Mouse (Mus musculus) 416B (cell line): Measurements from ENCODE around the gene Slu7.

Experiments
- DNase-seq: peaks from one replicate; pipeline ENCODE4 v3.0.0; 2011; ENCODE audit warnings: low read depth

Gene Slu7

DNA sequence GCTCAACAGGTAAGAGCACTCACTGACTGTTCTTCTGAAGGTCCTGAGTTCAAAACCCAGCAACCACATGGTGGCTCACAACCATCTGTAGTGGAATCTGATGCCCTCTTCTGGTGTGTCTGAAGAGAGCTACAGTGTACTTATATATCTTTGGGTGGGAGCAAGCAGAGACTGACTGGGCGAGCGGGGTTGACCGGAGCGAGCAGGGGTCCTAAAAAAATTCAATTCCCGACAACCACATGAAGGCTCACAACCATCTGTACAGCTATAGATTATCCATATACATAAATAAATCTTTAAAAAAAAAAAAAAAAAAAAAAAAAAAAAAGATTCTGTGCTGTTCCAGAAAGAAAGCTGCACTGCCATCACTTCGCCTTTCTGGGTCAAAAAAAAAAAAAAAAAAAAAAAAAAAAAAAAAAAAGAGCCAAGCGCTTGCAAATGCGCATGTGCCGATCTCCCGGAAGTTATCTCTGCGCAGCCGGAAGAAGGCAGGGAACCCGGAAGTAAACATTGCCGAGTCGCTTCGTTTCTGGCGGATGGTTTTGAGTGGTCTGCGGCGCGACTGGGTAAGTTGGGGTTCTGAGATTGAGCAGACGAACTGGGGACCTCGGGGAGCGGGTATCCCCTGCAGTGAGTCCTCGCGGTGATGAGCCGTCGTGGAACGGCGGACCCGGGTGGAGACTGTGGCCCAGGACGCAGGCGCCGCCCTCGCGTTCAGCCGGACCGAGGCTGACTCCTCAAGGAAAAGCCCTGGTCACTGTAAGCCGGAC lies at the start of gene Slu7:
Gene Slu7 (plus strand): TSS at position 491 of the 770 bp plus-strand sequence.
- DNase-seq, result peak; percentile 90

DNA sequence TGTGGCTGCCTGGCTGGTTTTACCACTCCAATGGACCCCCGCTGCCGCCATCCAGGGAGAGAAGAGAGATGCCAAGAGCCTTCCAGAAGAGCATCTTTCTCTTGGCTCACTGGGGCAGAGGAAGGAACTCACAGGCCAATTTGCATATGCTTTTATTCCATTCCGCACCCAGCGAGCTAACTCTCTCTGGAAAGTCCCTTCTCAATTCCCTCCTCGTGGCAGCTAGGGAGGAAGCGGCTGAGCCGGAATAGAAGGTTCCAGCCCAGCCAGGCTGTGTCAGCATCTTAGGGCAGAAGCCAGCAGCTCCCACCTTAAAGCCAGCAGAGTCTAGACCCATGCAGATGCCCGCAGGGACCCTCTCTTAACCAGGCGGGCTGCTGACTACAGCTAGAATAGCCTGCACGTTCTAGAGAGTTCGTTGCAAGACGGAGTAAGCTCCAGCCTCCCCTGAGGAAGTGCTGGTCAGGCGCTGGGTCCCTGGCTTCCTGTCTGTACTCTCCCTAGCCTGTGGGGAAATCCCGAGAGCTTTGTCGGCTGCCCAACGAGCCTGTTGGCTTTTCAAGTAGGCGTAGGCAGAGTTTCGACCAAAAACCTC lies 48.4 kb upstream of the Slu7 start:
- peak; percentile 85 for DNase-seq

DNA sequence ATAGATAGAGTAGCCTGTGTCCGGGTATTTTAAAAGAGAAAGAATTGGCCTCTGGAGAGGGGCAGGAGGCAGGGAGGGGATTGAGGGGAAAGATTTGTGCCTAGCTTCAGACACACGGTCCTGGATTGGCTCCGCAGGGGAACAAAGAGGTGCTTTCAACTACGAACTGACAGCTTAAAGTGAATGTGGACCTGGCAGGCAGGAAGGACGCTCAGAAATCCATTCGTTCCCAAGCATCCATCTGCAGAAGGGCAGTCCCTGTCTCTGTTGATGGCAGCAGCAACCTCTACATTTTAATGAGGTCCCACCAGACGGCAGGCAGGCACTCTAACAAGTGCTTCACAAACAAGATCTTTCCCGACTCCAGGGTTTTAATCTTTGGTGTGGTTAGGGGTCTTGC lies 47.8 kb upstream of the Slu7 start:
- no peak for DNase-seq

DNA sequence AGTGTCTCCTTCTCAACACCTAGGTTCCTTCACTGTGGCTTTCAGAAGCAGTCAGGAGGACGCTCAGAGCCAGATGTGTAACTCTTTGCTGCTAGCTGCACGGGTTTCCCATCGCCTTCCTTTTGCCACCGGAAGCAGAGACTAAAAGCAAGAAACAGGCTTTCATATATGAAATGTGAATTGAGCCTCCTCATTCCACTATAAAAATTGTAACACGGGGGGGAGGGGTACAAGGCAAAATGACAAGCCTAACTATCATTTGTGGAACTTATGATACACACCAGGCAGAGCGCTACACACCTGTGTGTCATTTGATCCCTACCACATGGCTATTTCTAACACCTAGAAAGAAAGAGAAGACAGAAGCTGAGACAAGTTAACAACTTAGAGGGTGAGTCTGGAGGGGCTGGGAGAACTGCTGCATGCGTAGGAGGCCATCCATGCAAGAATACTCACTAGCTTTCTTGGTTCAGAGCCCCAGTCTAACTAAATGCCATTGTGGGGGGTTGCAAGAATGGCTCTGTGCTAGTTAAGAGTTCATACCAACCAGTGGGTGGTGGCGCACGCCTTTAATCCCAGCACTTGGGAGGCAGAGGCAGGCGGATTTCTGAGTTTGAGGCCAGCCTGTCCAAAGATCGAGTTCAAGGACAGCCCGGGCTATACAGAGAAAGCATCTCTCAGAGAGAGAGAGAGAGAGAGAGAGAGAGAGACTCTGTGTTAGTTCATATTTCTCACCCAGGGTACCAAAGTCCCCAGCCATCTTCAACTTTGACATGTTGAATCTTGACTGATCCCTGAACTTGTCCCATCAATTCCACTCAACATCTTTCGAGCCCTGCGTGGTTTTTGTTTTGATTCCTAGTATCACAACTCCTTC lies 46.3 kb upstream of the Slu7 start:
- no peak for DNase-seq

DNA sequence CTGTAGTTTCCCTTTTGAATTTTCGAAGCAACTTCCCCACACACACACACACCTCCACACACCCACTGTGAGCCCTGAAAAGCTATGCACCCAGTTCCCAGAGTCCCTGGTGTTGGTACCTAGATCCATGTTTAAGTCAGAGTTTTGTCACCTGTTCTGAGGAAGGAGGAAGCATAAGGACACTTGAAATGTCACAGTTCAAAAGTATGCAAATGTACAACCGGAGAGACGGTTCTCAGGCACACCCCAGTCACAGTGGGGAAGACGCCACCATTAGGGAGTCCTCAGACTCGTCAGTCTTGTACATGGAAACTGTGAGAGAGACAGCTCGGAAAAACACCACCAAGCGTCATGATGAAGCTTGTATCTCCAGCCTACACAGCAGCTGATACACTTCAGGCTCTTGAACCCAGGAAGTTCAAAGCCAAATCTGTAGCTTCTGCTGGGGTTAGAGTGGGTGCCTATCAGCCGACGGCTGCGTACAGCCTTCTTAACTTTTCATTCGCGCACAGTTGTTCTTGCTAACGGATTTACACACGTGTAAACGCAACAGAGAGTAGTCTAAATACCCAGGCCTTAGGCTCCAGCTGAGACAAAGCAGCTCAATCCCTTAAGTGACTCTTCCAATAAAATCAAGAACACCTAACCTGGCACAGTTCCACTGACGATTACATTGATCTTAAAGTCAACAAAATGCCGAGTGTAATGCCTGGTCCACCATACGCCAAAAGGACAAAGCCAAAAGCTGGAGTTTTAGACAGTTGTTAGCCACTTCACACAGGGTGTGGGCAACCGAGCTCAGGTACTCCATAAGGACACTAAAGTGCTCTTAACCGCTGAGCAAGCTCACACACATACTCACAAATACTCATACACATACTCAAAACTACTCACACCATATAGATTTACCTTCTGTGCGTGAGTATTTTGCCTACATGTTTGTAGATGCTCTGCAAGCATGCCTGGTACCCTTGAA lies 45.1 kb upstream of the Slu7 start:
- no peak for DNase-seq

DNA sequence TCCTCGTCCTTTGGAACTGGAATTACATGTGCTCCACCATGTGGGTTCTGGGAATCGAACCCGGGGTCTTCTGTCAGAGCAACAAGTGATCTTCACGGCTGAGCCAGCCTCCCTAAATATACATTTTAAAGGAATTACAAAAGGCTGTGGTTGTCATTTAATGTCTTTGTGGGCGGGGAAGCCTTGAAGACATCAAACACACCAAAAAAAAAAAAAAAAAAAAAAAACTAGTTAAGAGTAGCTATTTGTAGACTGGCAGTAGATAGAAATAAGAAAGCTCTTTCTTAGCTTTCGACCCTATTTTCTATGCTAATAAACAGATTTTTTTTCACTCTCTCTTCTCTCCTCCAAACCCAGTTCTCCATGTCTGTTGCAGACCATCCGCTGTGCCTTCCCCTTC lies 44.4 kb upstream of the Slu7 start:
- DNase-seq, result no peak

DNA sequence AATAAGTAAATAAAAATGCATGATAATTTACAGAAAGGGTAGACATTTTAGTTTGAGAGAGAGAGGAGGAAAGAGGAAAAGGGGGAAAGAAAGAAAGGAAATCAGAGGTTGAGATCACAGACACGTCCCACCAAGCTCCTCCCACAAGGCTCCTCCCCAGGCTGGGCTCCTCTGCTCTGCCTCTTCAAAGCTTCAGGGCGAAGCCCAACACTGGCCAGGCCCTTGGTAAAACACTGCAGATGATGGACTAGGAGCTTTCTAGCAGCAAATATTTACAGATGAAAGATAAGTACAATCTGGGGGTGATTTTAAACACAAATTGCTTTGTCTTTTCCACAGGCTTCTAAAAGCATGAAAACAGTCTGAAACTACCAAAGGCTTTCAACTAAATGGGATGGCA lies 40.8 kb upstream of the Slu7 start:
- no peak for DNase-seq

DNA sequence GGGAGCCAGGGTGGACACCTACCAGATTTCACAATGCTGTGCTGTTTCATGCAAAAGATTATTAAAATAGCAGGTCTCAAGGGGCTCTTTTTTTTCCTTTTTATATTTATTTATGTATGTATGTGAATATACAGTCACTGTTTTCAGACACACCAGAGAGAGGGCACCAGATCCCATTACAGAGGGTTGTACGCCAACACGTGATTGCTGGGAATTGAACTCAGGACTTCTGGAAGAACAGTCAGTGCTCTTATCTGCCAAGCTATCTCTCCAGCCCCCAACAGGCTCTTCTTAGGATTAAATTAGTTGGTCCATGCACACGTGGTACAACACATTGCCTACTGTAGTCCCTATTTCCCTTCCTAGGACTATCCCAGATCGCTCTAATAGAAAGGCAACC lies 40.2 kb upstream of the Slu7 start:
- DNase-seq, result no peak

DNA sequence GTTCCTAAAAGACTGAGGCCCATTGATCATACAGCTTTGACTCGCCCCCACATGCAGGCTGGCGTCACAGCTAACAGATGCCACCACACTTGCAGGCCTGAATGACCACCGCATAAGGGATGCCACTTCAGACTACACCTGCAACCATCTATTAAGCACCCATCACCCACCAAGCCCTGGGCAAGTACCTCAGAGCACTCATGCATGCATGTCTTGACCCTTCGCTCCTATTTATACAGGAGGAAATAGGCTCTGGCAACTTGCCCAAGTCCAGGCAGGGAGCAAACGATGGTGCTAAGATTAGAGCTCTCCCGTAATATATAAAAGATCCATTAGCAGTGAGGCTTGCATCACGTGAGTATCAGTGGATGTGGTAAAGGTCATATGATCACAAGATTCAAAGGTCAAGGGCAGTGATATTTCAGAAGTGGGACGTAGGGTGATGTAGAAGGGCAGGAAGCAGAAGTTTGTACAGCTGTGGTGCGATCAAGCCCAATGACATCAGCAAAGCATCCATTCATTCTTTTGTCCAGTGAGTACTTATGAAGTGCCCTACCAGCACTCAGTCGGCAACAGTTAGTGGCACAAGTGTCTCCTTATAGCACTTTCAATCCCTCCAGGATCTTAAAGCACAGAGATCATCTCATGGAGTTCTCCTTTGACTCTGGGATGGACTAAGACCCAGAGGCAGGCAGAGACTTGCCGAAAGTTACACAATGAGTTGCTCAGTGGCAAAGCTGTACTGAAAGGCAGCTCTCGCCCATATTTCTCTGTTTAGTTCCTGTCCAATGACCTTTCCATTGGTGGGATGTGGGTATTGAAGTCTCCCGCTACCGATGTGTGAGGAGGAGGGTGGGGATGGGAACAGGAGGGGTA lies 38.2 kb upstream of the Slu7 start:
- peak; percentile 46 for DNase-seq

DNA sequence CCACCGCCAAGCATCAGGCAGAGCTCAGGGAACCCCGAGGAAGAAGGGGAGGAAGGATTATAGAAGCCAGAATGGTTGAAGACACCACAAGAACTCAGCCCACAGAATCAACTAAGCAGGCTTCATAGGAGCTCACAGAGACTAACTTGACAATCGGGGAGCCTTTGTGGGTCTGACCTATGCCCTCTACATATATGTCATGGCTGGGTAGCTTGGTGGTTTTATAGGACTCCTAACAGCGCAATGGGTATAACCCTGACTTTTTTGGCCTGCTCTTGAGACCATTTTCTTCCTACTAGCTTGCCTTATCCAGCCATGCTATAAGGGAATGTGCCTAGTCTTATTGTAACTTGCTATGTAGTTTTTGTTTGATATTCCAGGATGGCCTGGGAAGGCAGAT lies 37.3 kb upstream of the Slu7 start:
- DNase-seq, result no peak

DNA sequence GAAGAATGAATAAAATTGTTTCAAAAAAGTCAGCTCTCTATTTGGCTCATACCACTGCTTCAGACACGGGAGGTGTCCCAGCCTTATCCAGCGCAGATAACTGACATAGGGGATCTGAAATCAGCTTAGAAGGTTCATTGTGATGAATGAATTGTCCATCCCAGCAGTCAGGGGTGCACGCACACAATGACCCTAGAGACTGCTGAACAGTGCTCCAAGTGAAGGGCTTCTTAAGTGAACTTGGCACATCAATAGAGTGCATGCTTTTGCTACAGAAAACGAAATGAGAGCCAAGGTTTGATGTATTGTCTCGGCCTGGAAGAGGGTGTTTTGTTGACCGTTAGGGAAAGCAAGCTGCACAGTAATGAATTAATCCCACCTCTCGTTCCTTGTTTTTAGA lies 36.9 kb upstream of the Slu7 start:
- no peak for DNase-seq

DNA sequence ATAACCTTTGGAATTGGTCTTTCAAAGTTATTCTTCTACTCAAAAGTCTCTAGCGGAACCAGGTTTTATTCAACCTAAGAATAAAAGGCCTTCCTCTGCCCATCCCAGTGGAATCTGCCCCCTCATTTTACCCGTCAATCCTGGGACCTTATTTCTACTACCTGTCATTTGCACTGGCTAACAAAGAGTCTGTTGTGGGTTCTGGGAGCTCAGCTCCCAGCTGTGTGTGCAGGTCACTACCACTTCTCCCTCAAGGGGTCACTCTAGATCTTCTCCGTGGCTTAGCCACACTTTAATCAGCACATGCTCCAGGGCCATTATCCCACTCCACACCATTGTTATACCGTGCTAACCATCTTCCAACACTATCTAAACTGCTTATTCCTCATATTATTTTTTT lies 34.2 kb upstream of the Slu7 start:
- DNase-seq, result peak; percentile 47

DNA sequence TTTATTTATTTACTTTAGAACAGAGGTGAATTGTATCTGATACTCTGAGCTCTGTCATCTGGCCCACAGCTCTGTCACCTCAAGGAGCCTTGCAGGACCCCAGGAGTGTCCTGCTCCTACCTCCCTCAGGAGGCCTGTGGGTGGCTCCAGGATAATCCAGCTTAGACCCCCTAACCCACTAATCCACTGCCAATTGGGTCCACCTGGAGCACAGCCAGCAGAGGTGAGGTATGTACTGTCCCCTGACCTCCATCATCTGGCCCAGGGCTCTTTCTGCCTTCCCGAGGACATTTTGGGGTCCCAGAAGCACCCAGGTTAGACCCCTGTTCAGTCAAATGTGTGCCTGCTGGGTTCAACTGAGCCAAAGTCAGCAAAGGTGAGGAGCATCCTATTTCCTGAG lies 33.4 kb upstream of the Slu7 start:
- no peak for DNase-seq

DNA sequence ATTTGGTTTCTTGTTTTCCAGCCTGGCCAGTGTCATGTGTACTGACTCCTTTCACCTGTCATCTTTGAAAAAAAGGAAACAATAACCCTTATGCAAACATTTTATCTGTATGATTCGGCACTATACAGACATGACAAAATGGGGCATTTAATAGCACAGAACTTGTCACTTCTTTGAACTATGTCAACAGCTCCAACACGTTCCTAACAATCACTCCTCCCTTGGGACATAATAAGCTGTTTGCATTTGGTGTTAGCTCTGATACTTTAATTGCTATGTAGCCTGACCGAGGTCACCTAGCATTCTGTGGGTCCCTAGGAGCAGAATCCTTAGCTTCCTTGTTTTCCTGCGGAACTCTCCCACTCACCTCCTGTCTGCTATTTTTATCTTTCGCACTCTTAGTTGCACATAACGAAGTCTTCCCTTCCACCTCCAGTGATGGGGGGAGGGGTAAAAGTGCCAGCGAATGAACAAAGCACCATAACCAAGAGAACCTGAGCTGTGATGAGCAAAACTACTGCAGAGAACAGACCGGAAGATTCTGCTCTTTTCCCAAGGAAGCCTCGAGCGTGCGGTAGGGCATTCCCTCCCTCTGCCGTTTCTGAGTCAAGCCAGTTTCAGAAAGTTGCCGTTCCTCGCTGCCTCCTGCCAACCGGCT lies 29.3 kb upstream of the Slu7 start:
- no peak for DNase-seq

DNA sequence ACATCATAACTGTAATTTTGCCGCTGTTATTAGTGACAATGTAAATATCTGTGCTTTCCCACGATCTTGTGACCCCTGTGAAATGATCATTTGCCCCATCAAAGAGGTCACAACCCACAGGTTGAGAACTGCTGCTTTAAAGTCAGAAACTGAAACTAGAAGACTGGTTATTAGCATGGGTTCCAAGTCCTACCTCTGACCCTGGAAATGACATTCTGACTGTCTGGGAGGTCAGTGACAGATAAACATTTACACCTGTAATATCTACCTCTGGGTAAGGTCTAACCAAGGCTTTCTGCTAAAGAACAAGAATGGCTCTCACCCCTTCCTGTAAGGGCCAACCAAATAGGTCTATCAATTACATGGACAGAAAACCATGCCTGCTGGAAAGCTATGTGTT lies 24.7 kb upstream of the Slu7 start:
- DNase-seq, result no peak

DNA sequence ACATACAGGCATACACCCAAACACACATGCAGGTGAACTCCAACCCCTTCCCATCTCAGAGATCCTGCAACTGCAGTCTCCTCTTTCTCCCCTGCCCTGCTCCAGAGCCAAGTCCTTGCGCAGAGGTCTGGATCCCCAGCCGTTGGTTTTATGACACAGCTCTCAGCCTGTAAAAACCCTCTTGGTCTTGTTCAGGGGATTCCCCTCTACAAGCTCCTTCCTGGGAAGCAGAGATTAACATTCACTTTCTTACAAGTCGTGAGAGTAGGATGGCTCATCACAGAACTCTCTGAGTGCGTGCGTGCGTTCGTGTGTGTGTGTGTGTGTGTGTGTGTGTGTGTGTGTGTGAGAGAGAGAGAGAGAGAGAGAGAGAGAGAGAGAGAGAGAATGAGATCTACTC lies 23.3 kb upstream of the Slu7 start:
- no peak for DNase-seq

DNA sequence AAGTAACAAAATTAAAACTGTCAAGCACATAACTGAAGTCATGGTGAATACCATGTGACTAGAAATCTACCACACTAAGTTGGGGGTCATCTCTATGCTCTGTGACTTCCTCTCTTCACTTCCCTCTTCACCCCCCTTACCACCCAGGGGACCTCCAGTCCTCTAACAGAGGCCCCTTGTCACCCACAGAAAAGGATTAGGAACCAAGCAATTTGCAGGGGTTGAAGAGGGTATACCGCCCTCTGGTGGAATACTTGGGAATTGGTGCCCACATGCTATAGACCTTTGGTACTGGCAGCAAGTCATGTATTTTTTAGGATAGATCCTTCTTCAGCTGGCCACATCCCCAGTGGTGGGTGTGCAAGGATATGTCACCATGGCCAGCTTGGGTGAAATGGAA lies 22.1 kb upstream of the Slu7 start:
- DNase-seq, result peak; percentile 77

DNA sequence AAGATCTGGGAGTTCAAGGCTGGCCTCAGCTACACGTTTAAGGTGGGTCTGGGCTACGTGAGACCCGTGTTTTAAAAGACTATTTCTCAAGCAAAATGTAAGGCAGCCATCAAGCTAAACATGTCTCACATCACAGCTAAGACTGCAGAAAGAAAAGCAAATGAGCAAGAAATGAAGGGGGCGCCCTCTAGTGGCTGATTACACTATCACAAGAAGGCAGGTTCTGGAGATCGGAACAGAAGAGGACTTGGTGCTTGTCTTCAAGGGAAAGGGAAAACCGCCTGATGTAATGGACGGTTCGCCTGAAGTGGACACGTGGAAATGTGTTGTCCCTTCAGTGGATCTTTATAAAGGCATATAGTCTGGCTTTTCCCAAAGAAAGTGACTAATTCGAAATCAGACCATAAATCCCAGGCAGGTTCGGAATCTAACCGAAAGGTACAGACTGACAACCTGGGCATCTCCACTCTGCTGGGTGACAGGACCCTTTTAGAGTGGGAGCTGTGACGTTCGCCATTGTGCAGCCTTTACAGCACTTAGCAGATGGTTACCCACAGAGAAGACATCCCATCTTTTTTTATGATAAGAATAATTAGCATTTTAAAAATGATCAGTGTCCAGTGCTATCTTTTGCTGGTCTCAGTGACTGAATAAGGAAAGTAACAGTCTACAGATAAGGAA lies 20.6 kb upstream of the Slu7 start:
- DNase-seq, result peak; percentile 87

DNA sequence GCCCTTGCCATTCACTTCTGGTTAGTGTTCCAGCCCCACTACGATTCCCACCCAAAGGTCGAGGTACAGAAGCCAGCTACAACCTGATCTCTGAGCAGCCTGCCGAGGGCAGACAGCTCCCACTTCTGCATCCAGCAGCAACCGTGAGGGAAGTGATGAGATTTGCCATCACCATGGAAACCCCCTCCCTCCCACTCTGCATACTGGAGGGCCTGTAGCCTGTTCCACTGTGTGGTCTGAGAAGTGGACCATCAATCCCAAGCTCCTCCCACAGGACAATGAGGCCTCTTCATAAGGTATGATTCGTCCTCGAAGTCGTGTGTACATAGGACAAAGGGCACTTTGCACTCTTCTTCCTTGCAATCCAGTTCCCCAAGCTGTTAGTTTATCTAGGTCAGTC lies 16.3 kb upstream of the Slu7 start:
- no peak for DNase-seq

DNA sequence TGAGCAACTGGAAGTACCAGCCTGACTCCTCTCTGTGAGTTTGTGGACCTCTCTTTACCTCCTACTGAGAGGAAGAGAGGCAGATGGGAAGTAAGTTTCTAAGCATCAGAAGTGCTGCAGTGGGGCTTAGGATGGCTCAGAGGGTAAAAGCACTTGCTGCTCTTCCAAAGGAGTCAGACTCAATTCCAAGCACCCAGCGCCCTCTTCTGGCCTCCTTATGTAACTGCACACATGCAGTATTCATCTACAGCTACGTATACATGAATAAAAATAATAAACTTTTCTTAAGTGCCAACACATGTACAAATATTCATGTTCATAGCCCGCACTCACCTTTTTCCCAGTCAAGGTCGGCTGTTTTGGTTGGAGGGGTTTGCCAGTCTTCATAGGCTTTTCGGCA lies 9.2 kb upstream of the Slu7 start:
- DNase-seq, result peak; percentile 24
